Mouse (Mus musculus): ENCODE results near the gene H2afx. TPM values are rescaled to one million over a fixed set of nuclear protein-coding genes. Genes with fewer than 3 reads are reported as not detected.
"Not testable (repeated sequence)": the region's sequence is repeated elsewhere in the genome, so short reads cannot be mapped to it uniquely, and the experiment has no call there.

H2afx gene
- polyA plus RNA-seq (2016; fragmentation: Nextera tagmentation; extraction: Ambion mirVana): 531 and 532 TPM in 2 replicates

DNA sequence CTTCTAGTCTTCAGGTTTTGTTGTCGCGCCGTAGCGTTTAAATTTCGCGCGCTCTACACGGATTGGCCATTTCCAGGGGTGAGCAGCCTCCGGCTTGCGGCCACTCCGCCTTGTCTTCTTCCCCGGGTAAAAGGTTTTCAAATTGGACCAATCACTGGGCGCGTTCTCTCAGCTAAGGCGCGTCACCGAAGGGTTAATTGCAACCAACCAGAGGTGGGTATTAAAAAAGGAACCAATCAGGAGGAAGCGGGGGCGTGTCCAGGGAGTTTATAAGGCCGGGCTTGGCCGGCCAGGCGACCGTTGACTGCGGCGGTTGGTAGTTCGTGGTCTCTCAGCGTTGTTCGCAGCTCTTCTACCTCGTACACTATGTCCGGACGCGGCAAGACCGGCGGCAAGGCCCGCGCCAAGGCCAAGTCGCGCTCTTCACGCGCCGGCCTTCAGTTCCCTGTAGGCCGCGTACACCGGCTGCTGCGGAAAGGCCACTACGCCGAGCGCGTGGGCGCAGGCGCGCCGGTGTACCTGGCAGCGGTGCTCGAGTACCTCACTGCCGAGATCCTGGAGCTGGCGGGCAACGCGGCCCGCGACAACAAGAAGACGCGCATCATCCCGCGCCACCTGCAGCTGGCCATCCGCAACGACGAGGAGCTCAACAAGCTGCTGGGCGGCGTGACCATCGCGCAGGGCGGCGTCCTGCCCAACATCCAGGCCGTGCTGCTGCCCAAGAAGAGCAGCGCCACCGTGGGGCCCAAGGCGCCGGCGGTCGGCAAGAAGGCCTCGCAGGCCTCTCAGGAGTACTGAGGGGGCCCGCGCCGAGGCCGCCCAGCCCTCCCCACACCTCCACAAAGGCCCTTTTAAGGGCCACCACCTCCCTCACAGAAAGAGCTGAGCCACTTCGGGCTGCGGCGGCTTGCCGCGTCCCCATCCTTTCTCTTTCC lies at the start of gene H2afx:
Gene H2afx (plus strand): TSS at position 299 of the 935 bp plus-strand sequence.
- H3K27me3 ChIP-seq (ENCODE audit: low read depth, poor library complexity, severe bottlenecking): no peaks in the 10 kb centered on the region
- DNase-seq (ENCODE audit: low spot score): peak; percentile 99
- WGBS: under 1% methylated on average over 91 of the region's 91 CpGs
- peaks cover 80% of the 10 kb centered on the region for H3K36me3 ChIP-seq
- H3K9me3 ChIP-seq (replicated peaks): peaks cover 11% of the 10 kb centered on the region; the same call in 1 of the 2 replicates
- peak within 1 kb of the TSS; percentile 96 for H3K27ac ChIP-seq (replicated peaks)
- H3K4me3 ChIP-seq: peak within 1 kb of the TSS; percentile 94
- H3K4me1 ChIP-seq: peaks cover 19% of the 10 kb centered on the region

DNA sequence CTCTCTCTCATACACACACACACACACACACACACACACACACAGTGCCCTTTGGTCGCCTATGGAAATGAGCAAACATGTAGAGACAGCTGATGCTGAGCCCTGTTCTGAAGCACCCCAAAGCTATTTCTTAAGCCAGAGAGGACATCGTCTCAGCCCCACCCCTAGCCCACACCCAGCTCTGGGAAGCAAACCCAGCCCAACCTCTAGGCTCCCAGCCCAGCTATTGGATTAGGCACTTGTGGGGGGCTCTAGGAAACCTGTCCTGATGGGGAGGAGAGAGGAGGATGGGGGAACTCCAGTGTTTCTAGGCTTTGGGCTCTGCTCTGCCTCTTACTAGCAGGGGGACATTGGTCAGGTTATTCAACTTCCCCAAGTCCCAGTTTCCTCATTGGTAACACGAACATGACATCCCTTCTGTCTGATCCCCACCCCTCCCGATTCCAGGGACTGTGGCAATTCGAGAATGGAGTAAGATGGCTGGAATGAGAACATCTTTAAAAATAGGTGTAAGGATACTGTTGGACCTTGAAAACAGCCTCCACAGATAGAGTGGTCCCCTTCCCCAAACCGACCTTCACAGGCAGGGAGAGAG lies 48.1 kb upstream of the H2afx start:
- Histone ChIP-seq H3K4me3 (peak overlapping the region; percentile 82; the same call in 1 of the 2 replicates), H3K27ac (replicated peaks) (peak overlapping the region; percentile 79; the same call in 1 of the 2 replicates), H3K36me3 (peaks cover 22% of the 10 kb centered on the region), H3K9me3 (replicated peaks) (peaks cover 8% of the 10 kb centered on the region; the same call in 1 of the 2 replicates), H3K4me1 (peaks cover 40% of the 10 kb centered on the region), H3K27me3 (ENCODE audit: low read depth, poor library complexity, severe bottlenecking) (peaks cover 46% of the 10 kb centered on the region)
- WGBS: 10% methylated on average over 6 of the region's 6 CpGs
- DNase-seq (ENCODE audit: low spot score): no peak

DNA sequence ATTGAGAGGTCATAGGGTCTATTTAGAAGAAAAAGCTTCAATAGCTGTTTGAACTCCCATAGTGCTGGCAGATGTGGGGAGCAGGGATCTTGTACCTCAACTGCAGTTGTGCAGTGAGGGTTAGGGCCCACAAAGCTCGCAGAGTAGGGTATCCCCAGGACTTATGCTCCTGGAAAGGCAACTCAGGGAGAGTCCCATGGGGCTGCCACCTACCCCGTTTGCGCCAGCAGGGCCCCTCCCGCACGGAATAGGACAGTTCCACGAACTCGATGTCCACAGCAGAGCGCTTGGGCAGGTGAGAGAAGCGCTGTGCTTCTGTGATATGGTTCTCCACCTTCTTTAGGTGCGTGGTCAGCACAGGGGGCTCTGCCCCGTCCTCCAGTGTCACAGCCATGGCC lies 47.5 kb upstream of the H2afx start:
- Histone ChIP-seq H3K9me3 (replicated peaks) (peaks cover 8% of the 10 kb centered on the region; the same call in 1 of the 2 replicates), H3K4me3 (peak overlapping the region; percentile 82), H3K36me3 (peaks cover 24% of the 10 kb centered on the region), H3K27ac (replicated peaks) (peak overlapping the region; percentile 79), H3K27me3 (ENCODE audit: low read depth, poor library complexity, severe bottlenecking) (peaks cover 46% of the 10 kb centered on the region), H3K4me1 (peaks cover 40% of the 10 kb centered on the region)
- 6% methylated on average over 11 of the region's 11 CpGs for WGBS
- DNase-seq (ENCODE audit: low spot score): no peak

DNA sequence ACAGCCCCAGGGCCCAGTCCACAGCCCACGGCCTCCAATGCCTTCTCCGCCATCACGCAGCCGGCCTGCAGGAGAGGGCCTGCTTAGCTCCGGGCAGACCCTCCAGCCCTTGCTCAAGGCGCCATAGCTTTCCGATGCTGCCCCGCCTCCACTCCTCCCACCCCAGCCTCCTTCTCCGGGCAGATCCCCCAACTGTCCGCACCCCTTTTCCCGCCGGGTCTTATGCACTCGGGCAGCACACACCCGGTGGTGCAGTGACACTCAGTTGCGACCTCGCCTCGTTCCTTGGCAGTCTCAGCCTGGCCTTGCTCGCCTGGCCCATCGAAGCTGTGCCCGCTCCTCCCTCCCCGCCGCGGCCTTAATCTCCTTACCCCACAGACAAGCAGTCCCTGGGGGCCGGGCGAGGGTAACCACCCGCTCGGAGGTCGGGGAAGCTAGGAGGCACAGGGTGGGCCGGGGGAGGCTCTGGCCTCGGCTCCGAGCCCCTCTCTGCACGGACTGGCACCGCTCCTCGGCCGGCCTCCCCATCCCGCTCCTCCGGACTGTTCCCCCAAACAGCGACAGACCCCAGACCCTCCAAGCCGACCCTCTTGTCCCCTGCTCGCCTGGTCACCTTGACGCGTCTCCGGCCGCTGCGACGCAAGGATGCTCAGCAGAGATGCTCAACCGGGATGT lies 47.0 kb upstream of the H2afx start:
- peaks cover 40% of the 10 kb centered on the region for H3K4me1 ChIP-seq
- H3K27ac ChIP-seq (replicated peaks): peak overlapping the region; percentile 79
- H3K4me3 ChIP-seq: peak overlapping the region; percentile 82
- no peak for DNase-seq (ENCODE audit: low spot score)
- H3K27me3 ChIP-seq (ENCODE audit: low read depth, poor library complexity, severe bottlenecking): peaks cover 46% of the 10 kb centered on the region
- peaks cover 8% of the 10 kb centered on the region; the same call in 1 of the 2 replicates for H3K9me3 ChIP-seq (replicated peaks)
- H3K36me3 ChIP-seq: peaks cover 30% of the 10 kb centered on the region
- WGBS: under 1% methylated on average over 47 of the region's 47 CpGs

DNA sequence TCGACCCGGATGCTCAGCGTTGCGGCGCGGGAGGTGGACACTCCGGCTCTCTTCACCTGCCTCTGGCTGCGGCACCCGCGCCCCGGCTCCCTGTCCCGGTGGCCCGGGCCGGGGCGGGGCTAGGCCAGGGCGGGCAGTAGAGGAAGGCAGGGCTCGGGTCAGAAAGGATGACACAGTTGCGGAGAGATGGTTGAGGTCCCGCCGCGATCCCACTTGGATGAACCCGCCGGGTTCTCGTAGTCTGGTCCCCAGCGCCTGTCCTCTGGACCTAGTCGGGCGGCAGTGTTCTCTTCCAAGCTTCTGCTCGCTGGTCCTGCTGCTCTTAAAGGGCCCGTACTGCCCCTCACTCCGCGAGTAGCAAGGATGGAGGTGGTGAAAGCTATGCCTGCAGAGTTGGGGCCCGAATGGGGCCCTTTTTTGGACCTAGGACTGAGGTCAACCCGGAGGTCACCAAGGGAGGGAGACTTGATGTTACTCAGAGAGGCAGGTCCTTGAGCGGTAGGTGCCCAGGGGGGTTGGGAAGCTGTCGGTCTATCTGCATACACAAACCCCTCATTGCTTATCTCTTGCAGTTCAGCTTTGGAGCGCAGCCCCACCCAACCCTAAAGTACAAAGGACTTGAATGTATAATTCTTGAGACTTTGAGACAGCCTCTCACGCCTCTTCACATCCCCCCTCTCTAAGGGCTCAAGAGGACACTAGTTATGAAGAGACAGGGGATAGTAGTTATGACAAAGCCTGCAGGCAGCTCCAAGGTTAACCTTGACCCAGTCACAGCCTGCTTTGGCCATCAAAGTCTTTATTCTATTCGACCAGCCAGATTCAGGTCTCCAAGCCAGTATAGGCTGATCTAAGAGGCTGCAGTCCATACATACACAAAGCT lies 46.2 kb upstream of the H2afx start, which contains the start of gene Abcg4:
Gene Abcg4 (minus strand): TSS at position 540 of the 883 bp plus-strand sequence.
- H3K9me3 ChIP-seq (replicated peaks): peaks cover 8% of the 10 kb centered on the region; the same call in 1 of the 2 replicates
- H3K4me1 ChIP-seq: peaks cover 40% of the 10 kb centered on the region
- peaks cover 46% of the 10 kb centered on the region for H3K27me3 ChIP-seq (ENCODE audit: low read depth, poor library complexity, severe bottlenecking)
- DNase-seq (ENCODE audit: low spot score): peak; percentile 74
- 1% methylated on average over 38 of the region's 38 CpGs for whole genome bisulfite sequencing
- peak within 1 kb of the TSS; percentile 79 for H3K27ac ChIP-seq (replicated peaks)
- peak within 1 kb of the TSS; percentile 82 for H3K4me3 ChIP-seq
- H3K36me3 ChIP-seq: peaks cover 38% of the 10 kb centered on the region

DNA sequence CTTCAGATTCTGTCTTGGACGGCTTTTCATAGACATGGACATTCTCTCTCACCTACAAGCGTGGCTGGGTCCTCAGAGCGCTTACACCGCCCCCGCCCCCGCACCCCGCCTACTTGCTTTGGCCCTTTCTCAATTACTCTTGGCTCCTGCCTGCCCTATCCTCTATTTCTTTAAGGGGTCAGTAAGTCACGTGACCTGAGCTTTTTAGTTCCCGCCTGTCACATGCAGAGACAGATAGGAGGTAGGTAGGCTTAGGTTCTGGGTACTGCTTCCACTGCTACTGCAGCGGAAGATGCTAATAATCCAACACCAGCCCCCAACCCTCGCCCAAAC lies 45.6 kb upstream of the H2afx start:
- Histone ChIP-seq H3K4me1 (peaks cover 40% of the 10 kb centered on the region), H3K4me3 (peak overlapping the region; percentile 82), H3K9me3 (replicated peaks) (peaks cover 8% of the 10 kb centered on the region; the same call in 1 of the 2 replicates), H3K27me3 (ENCODE audit: low read depth, poor library complexity, severe bottlenecking) (peaks cover 46% of the 10 kb centered on the region), H3K36me3 (peaks cover 40% of the 10 kb centered on the region), H3K27ac (replicated peaks) (peak overlapping the region; percentile 79)
- DNase-seq (ENCODE audit: low spot score): peak; percentile 28
- WGBS: 4% methylated on average over 11 of the region's 11 CpGs

DNA sequence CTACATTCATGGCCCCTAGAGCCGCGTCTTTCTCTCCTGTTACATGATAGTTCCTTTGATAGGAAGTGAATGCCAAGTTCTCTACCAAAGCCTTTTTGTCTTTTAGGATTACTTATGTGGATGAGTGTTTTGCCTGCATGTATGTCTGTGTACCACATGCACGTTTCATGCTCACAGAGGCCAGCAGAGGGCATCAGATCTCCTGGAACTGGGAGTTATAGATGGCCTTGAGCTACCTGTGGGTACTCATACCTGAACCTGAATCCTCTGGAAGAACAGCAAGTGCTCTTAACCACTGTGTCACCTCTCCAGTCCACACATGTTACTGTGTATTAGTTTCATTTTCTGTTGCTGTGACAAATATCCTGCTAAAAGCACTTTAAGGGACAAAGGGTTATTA lies 42.0 kb upstream of the H2afx start:
- peaks cover 74% of the 10 kb centered on the region for H3K36me3 ChIP-seq

DNA sequence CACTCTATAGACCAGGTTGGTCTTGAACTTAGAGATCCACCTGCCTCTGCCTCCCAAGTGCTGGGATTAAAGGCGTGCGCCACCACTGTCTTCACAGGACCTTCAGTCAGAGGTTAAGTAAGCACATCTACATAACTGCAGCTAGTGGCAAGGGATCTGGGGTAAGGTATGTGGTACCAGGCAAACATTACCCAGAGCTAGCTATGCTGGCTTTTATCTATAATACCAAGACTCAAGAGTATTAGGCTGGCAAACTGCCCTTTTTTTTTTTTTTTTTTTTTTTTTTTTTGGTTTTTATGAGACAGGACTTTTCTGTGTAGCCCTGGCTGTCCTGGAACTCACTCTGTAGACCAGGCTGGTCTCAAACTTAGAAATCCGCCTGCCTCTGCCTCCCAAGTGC lies 34.5 kb upstream of the H2afx start:
- not testable (repeated sequence) for H3K27ac ChIP-seq (replicated peaks); H3K4me3 ChIP-seq; DNase-seq (ENCODE audit: low spot score); H3K9me3 ChIP-seq (replicated peaks); H3K27me3 ChIP-seq (ENCODE audit: low read depth, poor library complexity, severe bottlenecking)
- Histone ChIP-seq H3K4me1 (peaks cover 16% of the 10 kb centered on the region), H3K36me3 (peaks cover 84% of the 10 kb centered on the region)
- WGBS: 94% methylated on average over 3 of the region's 3 CpGs

More for the DNA sequence above, 42.0 kb upstream of the H2afx start:
- WGBS: 76% methylated on average over 3 of the region's 3 CpGs
- Histone ChIP-seq H3K9me3 (replicated peaks) (peaks cover 8% of the 10 kb centered on the region; the same call in 1 of the 2 replicates), H3K27ac (replicated peaks) (no peak overlapping the region), H3K27me3 (ENCODE audit: low read depth, poor library complexity, severe bottlenecking) (peaks cover 27% of the 10 kb centered on the region), H3K4me3 (no peak overlapping the region), H3K4me1 (peaks cover 21% of the 10 kb centered on the region)
- DNase-seq (ENCODE audit: low spot score): peak; percentile 26

DNA sequence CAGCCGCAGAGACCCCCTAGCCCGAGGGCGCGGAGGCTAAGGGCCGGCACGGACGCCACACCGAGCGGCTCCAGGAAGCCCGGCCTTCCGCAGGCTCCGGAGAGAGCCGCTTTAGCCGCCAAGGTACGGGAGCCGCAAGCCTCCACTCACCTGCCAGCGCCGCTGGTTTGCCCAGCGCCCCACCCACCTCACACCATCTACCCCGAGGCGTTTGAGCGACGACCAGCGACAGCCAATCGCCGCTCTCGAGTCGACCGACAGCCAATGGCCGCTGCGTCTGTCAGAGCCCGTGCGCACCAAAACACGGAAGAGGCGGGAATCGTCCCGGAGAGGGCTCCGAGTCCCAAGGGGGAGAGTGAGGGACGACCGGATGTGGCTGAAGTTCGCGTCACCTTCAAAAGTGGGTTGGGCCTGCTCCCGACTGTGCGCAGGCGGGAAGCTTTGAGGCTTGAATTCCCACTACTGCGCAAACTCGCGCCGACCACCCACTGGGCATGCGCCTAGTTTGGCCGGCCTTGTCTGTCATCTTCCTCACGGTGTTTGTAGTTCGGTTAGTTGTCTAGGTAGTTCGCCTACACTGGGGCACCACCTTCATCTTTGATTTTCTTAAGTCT lies 28.9 kb upstream of the H2afx start, which contains the start of gene Hinfp:
Gene Hinfp (minus strand): TSS at position 206 of the 614 bp plus-strand sequence.
- DNase-seq (ENCODE audit: low spot score): peak; percentile 99
- Histone ChIP-seq H3K4me3 (peak within 1 kb of the TSS; percentile 91), H3K27ac (replicated peaks) (peak within 1 kb of the TSS; percentile 90), H3K9me3 (replicated peaks) (no peaks in the 10 kb centered on the region), H3K4me1 (peaks cover 25% of the 10 kb centered on the region), H3K27me3 (ENCODE audit: low read depth, poor library complexity, severe bottlenecking) (peaks cover under 1% of the 10 kb centered on the region), H3K36me3 (peaks cover 30% of the 10 kb centered on the region)
- WGBS: under 1% methylated on average over 54 of the region's 54 CpGs

DNA sequence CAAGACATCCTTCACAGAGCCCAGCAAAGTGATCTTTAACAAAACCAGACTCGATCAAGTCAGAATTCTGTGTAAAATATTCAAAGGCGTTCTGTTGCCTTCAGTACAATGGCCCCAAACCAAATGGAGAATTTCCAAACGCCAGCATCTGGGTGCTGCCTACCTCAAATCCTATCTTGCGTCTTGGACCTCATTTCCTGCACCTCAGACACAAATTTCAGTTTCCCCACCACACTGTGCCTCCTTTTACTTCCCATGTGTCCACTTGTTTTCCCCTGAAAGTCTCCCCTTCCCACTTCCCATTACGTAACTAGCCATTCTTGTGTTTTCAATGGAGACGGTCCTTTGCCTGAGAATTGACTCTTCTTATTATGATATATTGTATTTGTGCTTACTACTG lies 28.0 kb upstream of the H2afx start:
- no peak overlapping the region for H3K27ac ChIP-seq (replicated peaks)
- H3K4me3 ChIP-seq: no peak overlapping the region
- peaks cover 10% of the 10 kb centered on the region for H3K27me3 ChIP-seq (ENCODE audit: low read depth, poor library complexity, severe bottlenecking)
- no peak for DNase-seq (ENCODE audit: low spot score)
- 89% methylated on average over 6 of the region's 6 CpGs for WGBS
- peaks cover 25% of the 10 kb centered on the region for H3K36me3 ChIP-seq
- peaks cover 34% of the 10 kb centered on the region for H3K4me1 ChIP-seq
- no peaks in the 10 kb centered on the region for H3K9me3 ChIP-seq (replicated peaks)

DNA sequence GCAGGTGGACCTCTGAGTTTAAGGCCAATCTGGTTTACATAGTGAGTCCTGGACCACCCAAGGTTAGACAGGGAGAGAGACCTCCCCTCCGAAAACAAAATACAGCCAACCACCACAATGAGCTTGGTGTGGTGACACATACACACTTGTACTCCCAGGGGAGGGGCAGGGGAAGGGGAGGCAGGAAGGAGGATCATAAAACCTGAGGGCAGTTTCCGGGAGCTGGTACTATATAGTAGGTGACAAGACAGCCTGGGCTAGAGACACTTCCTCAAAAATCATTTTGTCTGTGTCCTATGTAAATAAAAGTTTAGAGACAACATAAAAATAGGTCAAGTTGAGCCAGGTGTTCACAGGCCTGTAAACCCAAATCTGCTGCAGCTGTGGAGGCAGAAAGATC lies 27.2 kb upstream of the H2afx start:
- H3K36me3 ChIP-seq: peaks cover 18% of the 10 kb centered on the region
- DNase-seq (ENCODE audit: low spot score): no peak
- H3K4me3 ChIP-seq: no peak overlapping the region
- H3K27ac ChIP-seq (replicated peaks): no peak overlapping the region
- peaks cover 42% of the 10 kb centered on the region for H3K4me1 ChIP-seq
- WGBS: 83% methylated on average over 2 of the region's 2 CpGs
- peaks cover 17% of the 10 kb centered on the region for H3K27me3 ChIP-seq (ENCODE audit: low read depth, poor library complexity, severe bottlenecking)
- H3K9me3 ChIP-seq (replicated peaks): no peaks in the 10 kb centered on the region

Measured in midbrain, embryonic 10.5 days (tissue).